Mouse (Mus musculus) lung, adult 2 months (tissue): ENCODE data around the gene Sec24a.
"Not testable (repeated sequence)": the region's sequence is repeated elsewhere in the genome, so short reads cannot be mapped to it uniquely, and the experiment has no call there.

Experiments used
- CTCF ChIP-seq: fragments of 200-500 bp; IDR thresholded peaks from 2 replicates; pipeline ENCODE4 v1.5.1; 2011; ENCODE audit warnings: mild to moderate bottlenecking, low read length, control low read depth; ENCODE audit not compliant: insufficient read depth
- POLR2A ChIP-seq: fragments of 200-500 bp; IDR thresholded peaks from 2 replicates; pipeline ENCODE4 v1.6.1; 2011; ENCODE audit warnings: low read depth, mild to moderate bottlenecking, control low read depth, low read length, borderline replicate concordance; ENCODE audit errors: extremely low read depth

DNA sequence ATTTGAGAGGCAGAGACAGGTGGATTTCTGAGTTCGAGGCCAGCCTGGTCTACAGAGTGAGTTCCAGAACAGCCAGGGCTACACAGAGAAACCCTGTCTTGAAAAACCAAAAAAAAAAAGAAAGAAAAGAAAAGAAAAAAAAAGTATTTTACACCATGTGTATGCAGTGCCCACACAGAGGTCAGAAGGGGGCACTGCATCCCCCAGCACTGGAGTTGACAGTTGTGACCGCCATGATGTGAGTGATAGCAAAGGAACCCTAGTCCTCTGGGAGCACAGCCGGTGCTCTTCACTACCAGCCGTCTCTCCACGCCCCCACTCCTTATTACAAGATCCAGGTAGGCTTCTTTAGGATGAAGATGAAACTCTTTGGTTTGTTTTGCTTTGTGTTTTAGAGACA is 5.2 kb downstream of the Sec24a start:
- not testable (repeated sequence) for TF ChIP-seq CTCF, POLR2A
